Mouse (Mus musculus): ENCODE results near the gene Erg28.

Gene Erg28

DNA sequence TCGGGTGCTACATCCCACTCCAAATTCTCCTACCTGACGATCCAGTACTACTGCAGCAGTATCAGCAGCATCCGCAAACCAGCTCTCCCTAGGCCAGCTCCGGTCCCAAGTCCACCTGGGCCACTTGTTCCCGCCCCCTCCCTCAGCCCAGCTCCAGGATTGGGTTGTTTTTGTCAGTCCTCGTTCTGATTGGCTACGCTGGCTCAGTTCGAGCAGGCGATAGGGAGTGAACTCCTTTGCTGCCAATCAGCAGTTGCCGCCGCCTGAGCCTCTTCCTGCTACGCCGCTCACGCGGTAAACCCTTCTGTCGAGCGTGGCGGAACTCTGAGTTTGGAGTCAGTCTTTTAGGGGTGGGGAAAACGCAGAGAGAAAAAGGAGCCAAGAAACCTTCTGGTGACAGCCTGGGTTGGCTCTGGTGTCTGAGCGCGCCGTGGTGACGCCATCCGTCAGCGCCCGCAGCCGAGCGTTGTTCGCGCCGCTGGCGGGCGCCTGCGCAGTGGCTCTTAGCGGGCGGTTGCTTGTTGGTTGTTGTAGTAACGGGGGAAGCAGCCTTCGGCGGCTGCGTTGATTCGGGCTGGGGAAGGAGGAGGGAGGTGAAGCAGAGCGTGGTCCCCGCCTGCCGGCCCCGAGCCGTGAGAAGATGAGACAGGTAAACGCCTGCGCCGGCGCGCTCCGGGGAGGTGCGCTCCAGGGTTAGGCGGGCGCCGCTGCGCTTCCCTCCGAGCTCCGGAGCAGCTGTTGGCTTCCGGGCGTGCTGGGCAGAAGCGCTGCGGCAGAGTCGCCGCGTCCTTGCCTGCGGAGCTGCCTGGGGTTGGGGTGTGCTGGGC lies at the start of gene Erg28, which contains the start of gene Ttll5:
TSS of gene Erg28 (minus strand) at position 113 of the 827 bp plus-strand sequence.
TSS of gene Ttll5 (plus strand) at position 222 of the 827 bp plus-strand sequence.
- CTCF ChIA-PET, result no interaction called here

DNA sequence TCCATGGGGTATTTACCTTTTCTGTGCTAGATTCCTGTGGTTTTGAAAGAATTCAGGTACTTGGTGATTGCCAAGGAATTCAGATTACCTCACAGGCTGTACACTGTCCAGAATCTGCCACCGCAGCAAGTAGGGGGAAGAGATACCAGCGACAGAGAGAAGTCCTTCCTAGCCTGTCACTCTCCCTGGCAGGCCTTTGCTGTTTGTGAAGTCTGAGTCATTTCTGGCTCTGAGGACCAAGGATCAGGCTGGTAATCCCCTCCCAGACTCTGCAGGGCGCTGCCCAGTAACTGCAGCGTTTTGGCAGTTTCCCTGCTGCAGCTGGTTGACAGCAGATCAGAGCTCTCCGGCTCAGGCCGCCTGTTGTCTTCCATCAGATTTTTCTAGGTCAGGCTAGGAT lies 45.1 kb upstream of the Erg28 start:
- CTCF ChIA-PET, result no interaction called here

DNA sequence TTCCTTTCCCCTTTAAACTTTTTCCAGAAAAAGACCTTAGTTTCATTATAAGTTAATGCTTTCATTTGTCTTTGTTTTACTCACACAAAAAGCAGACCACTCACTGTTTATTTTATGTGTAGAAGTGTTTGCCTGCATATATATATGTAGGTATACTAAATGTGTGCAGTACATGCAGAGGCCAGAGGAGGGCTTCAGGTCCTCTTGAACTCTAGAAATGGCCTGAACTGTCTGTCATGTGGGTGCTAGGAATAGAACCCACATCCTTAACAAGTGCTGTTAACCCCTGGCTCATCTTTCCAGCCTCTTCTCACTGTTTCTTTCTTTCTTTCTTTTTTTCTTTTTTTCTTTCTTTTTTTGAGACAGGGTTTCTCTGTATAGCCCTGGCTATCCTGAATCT lies 42.8 kb upstream of the Erg28 start:
- CTCF ChIA-PET, result no interaction called here

GRCm38 (mm10) chr12:85866624-85867023 lies 42.3 kb upstream of the Erg28 start:
- CTCF ChIA-PET, result no interaction called here

DNA sequence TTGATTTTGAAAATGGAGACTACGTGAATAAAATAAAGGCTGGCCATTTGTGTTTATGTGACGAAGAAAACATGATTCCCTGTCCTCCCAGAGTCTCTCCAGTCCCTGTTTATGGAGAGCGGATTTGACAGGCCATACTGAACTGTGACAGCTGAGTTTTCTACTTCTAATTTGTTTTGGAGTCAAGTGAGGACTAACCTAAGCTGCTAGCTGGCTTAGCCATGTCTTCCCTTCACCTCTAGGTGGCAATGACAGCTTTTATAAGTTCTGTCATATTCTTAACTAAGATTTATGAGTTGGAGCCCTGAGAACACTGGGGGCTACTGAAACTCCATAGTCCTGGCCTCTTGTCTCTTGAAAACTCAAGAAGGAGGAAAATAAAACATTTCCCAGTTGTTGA lies 41.2 kb upstream of the Erg28 start:
- CTCF ChIA-PET, result interaction anchor here (1.0 kb wide), 1 partner anchor 213 kb away, joined by 3 read pairs; the partner anchor contains the start of gene Tgfb3

- CTCF ChIA-PET, result no interaction called here
Measured at GRCm38 (mm10) chr12:85862514-85862913, 38.2 kb upstream of the Erg28 start.

GRCm38 (mm10) chr12:85859511-85860189 lies 35.3 kb upstream of the Erg28 start:
- CTCF ChIA-PET, result interaction anchor here (0.5 kb wide), 1 partner anchor 1058 kb away, joined by 5 read pairs; no protein-coding TSS in a partner anchor

- CTCF ChIA-PET, result interaction anchor here (0.5 kb wide), 1 partner anchor 1059 kb away, joined by 5 read pairs; no protein-coding TSS in a partner anchor
Measured at GRCm38 (mm10) chr12:85859111-85859510, 34.8 kb upstream of the Erg28 start.

DNA sequence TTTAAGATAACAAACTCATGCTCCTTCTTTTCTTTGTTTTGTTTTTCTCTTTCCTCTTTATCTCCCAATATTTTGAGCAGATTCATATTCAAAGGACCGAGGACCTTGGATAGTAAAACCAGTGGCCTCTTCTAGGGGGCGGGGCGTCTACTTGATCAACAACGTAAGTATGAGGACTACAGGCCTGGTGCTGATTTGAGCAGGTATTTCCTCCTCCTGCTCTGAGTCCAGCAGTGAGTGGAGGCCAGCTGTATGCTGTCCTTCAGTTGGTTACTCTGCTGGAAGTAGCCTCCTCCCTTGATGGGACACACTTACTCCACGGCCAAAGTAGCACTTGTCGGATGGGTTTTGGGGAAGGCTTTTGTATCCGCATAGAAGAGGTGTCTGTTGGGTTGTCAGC lies 33.0 kb upstream of the Erg28 start:
- CTCF ChIA-PET, result interaction anchor here (0.7 kb wide), 1 partner anchor 428 kb away, joined by 3 read pairs; no protein-coding TSS in a partner anchor

DNA sequence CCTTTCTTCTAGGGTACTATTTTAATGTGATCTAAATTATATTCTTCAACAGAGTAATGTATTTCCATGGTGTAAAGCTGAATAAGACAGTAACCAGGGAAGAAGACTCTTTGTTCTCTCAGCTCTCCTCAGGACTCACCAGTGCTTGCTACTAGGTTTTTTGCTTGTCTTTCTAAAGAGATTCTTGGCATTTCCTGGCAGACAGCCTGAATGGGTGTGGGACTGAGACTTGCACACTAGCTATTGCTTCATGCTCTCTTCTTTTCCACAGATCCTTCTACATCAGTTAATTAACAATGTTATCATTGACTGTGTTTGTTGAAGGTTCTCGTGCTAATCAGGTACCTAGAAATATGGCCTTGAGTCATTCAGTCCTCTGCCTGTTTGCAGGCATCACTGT lies 29.9 kb upstream of the Erg28 start:
- CTCF ChIA-PET, result no interaction called here

DNA sequence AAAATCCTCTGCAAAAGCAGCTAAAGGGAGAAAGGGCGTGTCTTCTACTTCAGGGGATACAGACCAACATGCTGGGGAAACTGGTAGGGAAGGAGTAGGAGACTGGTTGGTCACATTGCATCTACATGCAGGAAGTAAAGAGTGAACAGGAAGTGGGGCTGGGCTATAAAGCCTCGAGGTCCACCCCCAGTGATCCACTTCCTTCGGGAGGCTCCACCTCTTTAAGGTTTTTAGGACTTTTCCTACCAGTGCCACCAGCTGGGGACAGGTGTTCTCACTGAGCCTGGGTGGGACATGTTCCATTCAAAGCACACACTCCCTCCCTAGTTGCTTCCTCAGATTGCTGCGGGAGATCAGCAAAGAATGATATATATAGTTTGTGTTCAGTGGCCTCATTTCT lies 29.5 kb upstream of the Erg28 start:
- CTCF ChIA-PET, result no interaction called here

- CTCF ChIA-PET, result no interaction called here
Measured at GRCm38 (mm10) chr12:85850661-85851060, 26.3 kb upstream of the Erg28 start.

DNA sequence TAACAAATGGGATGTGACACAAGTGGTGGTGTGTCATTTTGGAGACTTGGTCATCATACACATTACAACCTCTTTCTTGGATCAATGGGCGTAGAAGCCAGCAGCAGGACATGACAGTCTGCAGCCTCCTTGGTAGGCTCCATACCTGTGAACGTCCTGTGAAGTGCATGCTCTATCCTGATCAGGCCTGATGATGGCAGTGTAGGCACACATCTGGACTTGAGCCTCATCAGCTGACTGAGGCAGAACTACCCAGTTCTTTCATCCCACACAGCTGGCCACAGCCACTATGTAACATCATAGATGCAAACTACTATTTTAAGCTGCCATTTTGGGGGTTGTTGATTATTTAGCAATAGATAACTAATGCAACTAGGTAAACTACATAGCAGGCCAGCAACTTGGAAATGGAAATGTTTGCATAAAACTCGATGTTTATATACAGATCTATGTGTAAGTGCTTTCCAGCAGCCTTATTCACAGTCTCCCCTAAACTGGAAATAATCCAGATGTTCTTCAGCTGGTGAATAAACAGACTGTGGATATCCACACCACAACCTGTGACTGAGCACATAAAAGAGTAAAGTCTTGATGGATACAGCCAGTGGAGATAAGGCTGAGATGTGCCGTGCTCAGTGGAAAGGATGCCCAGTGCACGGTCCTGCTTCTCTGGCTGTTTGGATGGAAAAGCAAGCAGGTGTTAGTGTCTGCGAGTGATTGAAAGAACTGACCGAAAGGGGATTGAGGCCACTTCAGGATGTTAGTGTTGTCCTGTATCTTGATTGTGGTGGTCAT lies 24.0 kb upstream of the Erg28 start:
- CTCF ChIA-PET, result no interaction called here

- CTCF ChIA-PET, result interaction anchor here (0.5 kb wide), 1 partner anchor 394 kb away, joined by 13 read pairs; no protein-coding TSS in a partner anchor
Measured at GRCm38 (mm10) chr12:85839371-85840000, 15.1 kb upstream of the Erg28 start.

DNA sequence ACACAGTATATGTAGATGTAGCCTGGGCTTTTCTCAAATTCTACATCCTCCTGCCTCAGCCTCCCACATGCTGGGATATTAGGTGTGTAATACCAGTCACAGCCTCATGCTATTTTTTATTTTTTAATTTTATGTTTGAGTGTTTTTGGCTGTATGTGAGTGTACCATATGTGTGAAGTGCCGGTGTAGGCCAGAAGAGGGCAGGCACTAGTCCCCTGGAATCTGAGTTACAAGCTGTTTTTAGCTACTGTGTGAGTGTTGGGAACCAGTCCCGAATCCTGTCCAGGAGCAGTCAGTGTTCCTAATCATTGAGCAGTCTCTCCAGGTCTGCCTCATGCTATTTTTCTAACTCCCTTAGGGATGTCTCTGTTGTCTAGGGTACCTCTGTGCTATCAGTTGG lies 13.4 kb upstream of the Erg28 start:
- CTCF ChIA-PET, result no interaction called here

DNA sequence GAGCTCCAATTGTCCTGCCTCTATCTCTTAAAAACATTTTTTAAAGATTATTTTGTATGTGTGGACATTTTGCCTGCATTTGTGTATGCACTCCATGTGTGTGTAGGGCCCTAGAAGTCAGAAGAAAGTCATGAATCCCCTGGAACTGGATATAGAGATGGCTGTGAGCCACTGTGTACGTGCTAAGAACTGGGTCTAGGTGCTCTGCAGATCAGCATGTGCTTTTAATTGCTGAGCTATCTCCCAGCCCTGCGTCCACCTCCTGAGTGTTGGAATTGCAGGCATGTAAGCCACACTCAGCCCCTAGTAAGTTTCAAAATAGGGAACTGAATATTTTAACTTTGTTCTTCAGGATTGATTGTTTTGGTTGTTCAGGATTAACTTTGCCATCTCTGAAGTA lies 10.2 kb upstream of the Erg28 start:
- CTCF ChIA-PET, result no interaction called here

GRCm38 (mm10) chr12:85830691-85831090 lies 6.3 kb upstream of the Erg28 start:
- CTCF ChIA-PET, result no interaction called here

GRCm38 (mm10) chr12:85829866-85830265 lies 5.5 kb upstream of the Erg28 start:
- CTCF ChIA-PET, result no interaction called here

DNA sequence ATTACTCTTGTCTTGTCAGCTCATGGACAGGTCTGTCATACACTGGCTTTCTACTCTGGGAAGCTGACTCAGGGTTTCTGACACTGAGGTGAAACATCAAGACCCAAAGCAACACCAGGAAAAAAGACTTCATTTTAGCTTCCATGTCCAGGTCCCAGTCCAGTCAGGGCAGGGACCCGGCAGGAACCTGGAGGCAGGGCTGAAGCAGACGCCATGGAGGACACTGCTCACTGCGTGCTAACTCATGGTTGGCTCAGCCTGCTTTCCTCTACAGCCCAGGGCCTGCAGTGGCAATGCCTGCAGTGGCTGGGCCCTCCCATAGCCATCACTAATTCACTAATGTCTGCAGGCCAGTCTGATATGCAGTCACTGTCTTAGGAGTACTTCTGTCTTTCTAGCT lies 4.5 kb upstream of the Erg28 start:
- CTCF ChIA-PET, result no interaction called here

DNA sequence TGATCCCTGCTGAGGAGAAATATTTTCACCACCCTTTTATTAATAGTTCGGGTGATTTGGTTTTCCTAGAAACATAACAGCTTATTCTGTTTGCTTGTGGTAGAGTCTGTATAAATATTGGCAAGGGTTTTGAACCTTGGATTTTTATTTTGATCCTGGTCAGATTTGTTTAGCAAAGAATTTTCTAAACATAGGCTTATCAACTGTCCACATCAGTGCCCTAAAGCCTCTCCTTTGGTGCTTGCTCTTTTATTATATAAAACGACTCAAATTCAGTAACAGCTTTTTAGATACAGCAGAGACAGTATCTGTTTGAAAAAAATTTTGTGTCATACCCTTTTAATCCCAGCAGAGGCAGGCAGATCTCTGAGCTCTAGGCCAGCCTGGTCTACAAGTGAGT lies 1.5 kb upstream of the Erg28 start:
- CTCF ChIA-PET, result no interaction called here

GRCm38 (mm10) chr12:85825361-85825760 lies 1.0 kb upstream of the Erg28 start:
- CTCF ChIA-PET, result no interaction called here

GRCm38 (mm10) chr12:85822051-85822450 lies 2.3 kb downstream of the Erg28 start:
- CTCF ChIA-PET, result no interaction called here
